Mouse (Mus musculus): ENCODE measurements around the gene Itsn1. TPM values are rescaled to one million over a fixed set of nuclear protein-coding genes. Genes with fewer than 3 reads are reported as not detected.

Gene Itsn1
- polyA plus RNA-seq, 1 experiment, result 24.3 TPM

- H3K4me3 ChIP-seq (ENCODE audit: insufficient read depth, poor library complexity, severe bottlenecking), result no peak overlapping the region
- no peaks in the 10 kb centered on the region for H3K27me3 ChIP-seq (ENCODE audit: control insufficient read depth, insufficient read depth, insufficient read length)
- no peak for TF ChIP-seq CEBPB (IDR thresholded peaks at IDR 0.05; ENCODE audit: low read depth)
- TF ChIP-seq FOSL1 (IDR thresholded peaks at IDR 0.05; ENCODE audit: insufficient read depth, low read length, poor library complexity, severe bottlenecking), result no peak
- no peak for TF ChIP-seq CTCF (IDR thresholded peaks at IDR 0.05; ENCODE audit: control insufficient read depth, insufficient read depth, insufficient read length)
- no peak for TF ChIP-seq MYOD1 (IDR thresholded peaks at IDR 0.05; ENCODE audit: control insufficient read depth, insufficient read length, low read depth)
- TF ChIP-seq USF1 (IDR thresholded peaks at IDR 0.05; ENCODE audit: low read depth), result no peak
- TF ChIP-seq MYOG (IDR thresholded peaks at IDR 0.05; ENCODE audit: control insufficient read depth, extremely low read depth, insufficient read length), result no peak
- TF ChIP-seq MAX (IDR thresholded peaks at IDR 0.05), result no peak
- peak overlapping the region; percentile 6 for H3ac ChIP-seq (ENCODE audit: control insufficient read depth, insufficient read length, low read depth)
- no peaks in the 10 kb centered on the region for H3K79me2 ChIP-seq (ENCODE audit: control insufficient read depth, insufficient read depth)
- peaks cover 10% of the 10 kb centered on the region for H3K36me3 ChIP-seq (ENCODE audit: control insufficient read depth, insufficient read depth)
- no peaks in the 10 kb centered on the region for H3K79me3 ChIP-seq (ENCODE audit: low read depth)
These were observed 133.8 kb downstream of the Itsn1 start for GRCm38 (mm10) chr16:91862836-91863235.

- Histone ChIP-seq H3K4me3 (ENCODE audit: insufficient read depth, poor library complexity, severe bottlenecking) (no peak overlapping the region), H3K79me3 (ENCODE audit: low read depth) (no peaks in the 10 kb centered on the region), H3K27me3 (ENCODE audit: control insufficient read depth, insufficient read depth, insufficient read length) (no peaks in the 10 kb centered on the region), H3K36me3 (ENCODE audit: control insufficient read depth, insufficient read depth) (peaks cover 15% of the 10 kb centered on the region), H3K79me2 (ENCODE audit: control insufficient read depth, insufficient read depth) (no peaks in the 10 kb centered on the region), H3ac (ENCODE audit: control insufficient read depth, insufficient read length, low read depth) (no peak overlapping the region)
- no peak for TF ChIP-seq CTCF (IDR thresholded peaks at IDR 0.05; ENCODE audit: control insufficient read depth, insufficient read depth, insufficient read length)
These were observed 135.7 kb downstream of the Itsn1 start for GRCm38 (mm10) chr16:91864646-91865332.

DNA sequence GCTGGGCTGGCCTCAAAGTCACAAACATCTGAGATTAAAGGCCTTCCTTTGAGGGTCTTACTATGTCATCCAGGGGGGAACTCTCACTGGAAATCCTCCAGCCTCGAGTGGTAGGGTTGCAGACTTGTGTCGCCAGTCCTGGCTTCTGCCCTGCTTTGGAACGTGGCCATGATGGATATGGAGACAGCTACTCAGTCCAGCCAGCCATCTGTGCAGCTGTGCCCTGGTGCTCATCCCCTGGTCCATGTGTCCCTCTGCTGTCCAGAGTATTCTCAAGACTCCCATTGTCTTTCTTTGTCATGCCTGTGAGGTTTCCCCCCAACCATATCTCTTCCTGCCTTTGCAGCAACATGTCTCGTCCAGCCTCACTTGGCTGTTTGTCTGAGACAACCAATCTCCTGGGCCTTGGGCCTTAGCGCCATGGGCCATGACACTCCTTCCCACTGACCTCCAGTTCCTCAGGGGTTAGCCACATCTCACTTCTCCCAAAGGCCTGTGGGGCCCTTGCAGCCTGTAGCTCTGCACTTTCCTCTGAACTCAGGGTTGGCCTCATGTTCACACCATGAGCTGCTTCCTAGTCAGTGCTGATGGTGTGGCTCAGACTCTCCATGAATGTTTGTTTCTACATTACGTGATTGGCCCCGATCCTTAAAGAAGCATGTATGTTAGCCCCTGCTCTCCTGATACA lies 136.6 kb downstream of the Itsn1 start:
- TF ChIP-seq MYOD1 (IDR thresholded peaks at IDR 0.05; ENCODE audit: control insufficient read depth, insufficient read length, low read depth) (no peak), MAX (IDR thresholded peaks at IDR 0.05) (no peak), CTCF (IDR thresholded peaks at IDR 0.05; ENCODE audit: control insufficient read depth, insufficient read depth, insufficient read length) (no peak), FOSL1 (IDR thresholded peaks at IDR 0.05; ENCODE audit: insufficient read depth, low read length, poor library complexity, severe bottlenecking) (no peak), MYOG (IDR thresholded peaks at IDR 0.05; ENCODE audit: control insufficient read depth, extremely low read depth, insufficient read length) (no peak), USF1 (IDR thresholded peaks at IDR 0.05; ENCODE audit: low read depth) (no peak), CEBPB (IDR thresholded peaks at IDR 0.05; ENCODE audit: low read depth) (no peak)
- no peak overlapping the region for H3K4me3 ChIP-seq (ENCODE audit: insufficient read depth, poor library complexity, severe bottlenecking)
- H3K27me3 ChIP-seq (ENCODE audit: control insufficient read depth, insufficient read depth, insufficient read length), result no peaks in the 10 kb centered on the region
- no peaks in the 10 kb centered on the region for H3K79me3 ChIP-seq (ENCODE audit: low read depth)
- peaks cover 15% of the 10 kb centered on the region for H3K36me3 ChIP-seq (ENCODE audit: control insufficient read depth, insufficient read depth)
- no peaks in the 10 kb centered on the region for H3K79me2 ChIP-seq (ENCODE audit: control insufficient read depth, insufficient read depth)
- no peak overlapping the region for H3ac ChIP-seq (ENCODE audit: control insufficient read depth, insufficient read length, low read depth)

GRCm38 (mm10) chr16:91866258-91866634 lies 137.2 kb downstream of the Itsn1 start:
- Histone ChIP-seq H3K79me3 (ENCODE audit: low read depth) (no peaks in the 10 kb centered on the region), H3ac (ENCODE audit: control insufficient read depth, insufficient read length, low read depth) (no peak overlapping the region), H3K4me3 (ENCODE audit: insufficient read depth, poor library complexity, severe bottlenecking) (no peak overlapping the region), H3K27me3 (ENCODE audit: control insufficient read depth, insufficient read depth, insufficient read length) (no peaks in the 10 kb centered on the region), H3K36me3 (ENCODE audit: control insufficient read depth, insufficient read depth) (peaks cover 15% of the 10 kb centered on the region), H3K79me2 (ENCODE audit: control insufficient read depth, insufficient read depth) (no peaks in the 10 kb centered on the region)
- no peak for TF ChIP-seq CTCF (IDR thresholded peaks at IDR 0.05; ENCODE audit: control insufficient read depth, insufficient read depth, insufficient read length)
- TF ChIP-seq USF1 (IDR thresholded peaks at IDR 0.05; ENCODE audit: low read depth), result no peak
- no peak for TF ChIP-seq MAX (IDR thresholded peaks at IDR 0.05)
- no peak for TF ChIP-seq FOSL1 (IDR thresholded peaks at IDR 0.05; ENCODE audit: insufficient read depth, low read length, poor library complexity, severe bottlenecking)
- no peak for TF ChIP-seq MYOG (IDR thresholded peaks at IDR 0.05; ENCODE audit: control insufficient read depth, extremely low read depth, insufficient read length)
- TF ChIP-seq MYOD1 (IDR thresholded peaks at IDR 0.05; ENCODE audit: control insufficient read depth, insufficient read length, low read depth), result no peak
- TF ChIP-seq CEBPB (IDR thresholded peaks at IDR 0.05; ENCODE audit: low read depth), result no peak

- Histone ChIP-seq H3K79me2 (ENCODE audit: control insufficient read depth, insufficient read depth) (no peaks in the 10 kb centered on the region), H3K27me3 (ENCODE audit: control insufficient read depth, insufficient read depth, insufficient read length) (no peaks in the 10 kb centered on the region), H3ac (ENCODE audit: control insufficient read depth, insufficient read length, low read depth) (no peak overlapping the region), H3K36me3 (ENCODE audit: control insufficient read depth, insufficient read depth) (peaks cover 18% of the 10 kb centered on the region), H3K4me3 (ENCODE audit: insufficient read depth, poor library complexity, severe bottlenecking) (no peak overlapping the region), H3K79me3 (ENCODE audit: low read depth) (no peaks in the 10 kb centered on the region)
- TF ChIP-seq MYOD1 (IDR thresholded peaks at IDR 0.05; ENCODE audit: control insufficient read depth, insufficient read length, low read depth) (no peak), CTCF (IDR thresholded peaks at IDR 0.05; ENCODE audit: control insufficient read depth, insufficient read depth, insufficient read length) (no peak)
These were observed 138.6 kb downstream of the Itsn1 start for GRCm38 (mm10) chr16:91867672-91868071.
